Mouse (Mus musculus) skeletal muscle tissue, postnatal 0 days (tissue): Measurements from ENCODE around the gene Gm7102. TPM values are rescaled to one million over a fixed set of nuclear protein-coding genes. Genes with fewer than 3 reads are reported as not detected.

ENCODE experiments used
- polyA plus RNA-seq: library from polyadenylated mRNA; unstranded; fragments of >200 nt; fragmentation: Nextera tagmentation; extraction: Ambion mirVana; gene quantifications from 2 replicates; pipeline ENCODE4 v1.2.1, GENCODE M21; 2015

Gene Gm7102
- 0.13 and 0.16 TPM in 2 replicates for polyA plus RNA-seq

DNA sequence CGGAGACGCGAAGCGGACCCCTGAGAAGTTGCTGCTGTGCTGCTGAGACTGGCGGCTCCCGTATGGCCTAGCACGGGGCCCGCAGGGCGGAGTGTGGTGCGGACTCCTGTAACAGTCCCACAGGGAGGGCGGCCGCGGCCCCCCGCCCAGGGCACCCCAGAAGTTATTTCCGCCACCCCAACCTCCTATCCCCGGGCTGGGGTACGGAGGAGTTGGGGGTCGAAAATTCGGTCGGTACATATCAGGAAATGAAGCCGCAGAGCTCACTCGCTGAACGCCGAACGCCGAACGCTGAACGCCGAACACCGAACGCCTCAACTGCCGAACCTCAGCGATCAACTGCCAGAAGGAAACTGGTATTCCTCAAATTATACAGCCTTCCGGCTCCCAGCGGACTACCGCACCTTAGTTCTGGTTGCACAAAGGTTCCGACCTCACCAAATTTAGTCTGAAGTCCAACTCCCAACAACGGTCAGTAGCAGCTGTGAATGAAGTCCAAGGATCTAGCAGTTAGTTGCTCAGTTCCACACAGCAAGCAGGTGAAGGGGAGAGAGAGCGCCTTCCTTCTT is at the start of gene Gm7102:
Gm7102 (minus strand) TSS at position 554 of the 569 bp plus-strand sequence.

DNA sequence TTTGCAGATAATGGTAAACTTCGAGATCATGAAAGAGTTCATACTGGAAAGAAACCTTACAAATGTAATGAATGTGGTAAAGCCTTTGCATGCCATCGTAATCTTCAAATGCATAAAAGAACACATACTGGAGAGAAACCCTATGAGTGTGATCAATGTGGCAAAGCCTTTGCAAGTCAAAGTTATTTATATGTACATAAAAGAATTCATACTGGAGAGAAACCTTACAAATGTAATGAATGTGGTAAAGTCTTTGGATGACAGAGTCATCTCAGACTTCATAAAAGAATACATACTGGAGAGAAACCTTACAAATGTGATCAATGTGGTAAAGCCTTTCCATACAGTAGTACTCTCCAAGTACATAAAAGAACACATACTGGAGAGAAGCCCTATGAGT is 7.5 kb upstream of the Gm7102 start, which contains the start of gene Gm6020:
Gm6020 (plus strand) TSS at position 301 of the 400 bp plus-strand sequence.

DNA sequence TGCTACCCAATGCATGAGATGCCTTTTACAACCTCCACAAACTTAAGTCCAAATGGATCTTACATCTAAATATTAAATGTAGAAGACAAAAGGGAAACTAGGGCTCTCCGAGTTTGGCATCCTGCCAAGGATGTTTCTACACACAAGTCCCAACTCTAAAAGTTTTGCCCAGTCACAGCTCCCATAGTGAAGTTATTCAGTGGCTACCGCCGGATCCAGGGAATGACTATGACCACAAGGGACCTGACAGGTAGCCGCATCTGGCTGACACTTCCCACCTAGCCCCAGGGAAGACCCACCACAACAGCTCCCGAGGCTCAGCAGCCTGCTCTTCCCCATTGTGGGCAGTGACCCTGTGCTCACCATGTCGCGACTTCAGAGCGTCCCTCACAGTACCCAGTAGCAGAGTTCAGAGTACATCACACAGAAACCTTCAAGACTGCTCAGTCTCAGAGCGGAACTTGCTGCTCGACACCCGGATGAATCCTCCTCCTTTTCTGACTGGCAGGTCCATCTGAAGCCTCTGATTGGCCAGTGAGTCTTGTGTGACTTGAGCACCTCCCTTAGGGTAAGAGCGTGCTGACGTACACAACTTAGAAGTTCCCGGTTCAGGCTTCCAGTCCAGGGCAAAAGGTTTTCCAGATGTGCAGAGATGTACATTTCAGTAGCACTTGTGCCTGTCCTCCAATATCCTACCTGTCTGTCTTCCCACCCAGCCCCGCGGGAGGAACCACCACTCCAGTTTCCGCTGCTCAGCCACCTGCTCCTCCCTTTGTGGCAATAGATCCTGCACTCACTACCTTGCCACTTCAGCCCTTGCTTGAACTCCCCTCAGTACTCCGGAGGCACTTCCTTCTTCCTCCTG is 35.5 kb downstream of the Gm7102 start, which contains the start of gene Zfp950:
Zfp950 (minus strand) TSS at position 499 of the 865 bp plus-strand sequence.

Other genes starting within 250 kb of the Gm7102 start
- 12.4 and 12.6 TPM in 2 replicates for gene Zfp950, start 35.5 kb downstream of the Gm7102 start, polyA plus RNA-seq
- gene Gm6020, start 7.6 kb upstream of the Gm7102 start, polyA plus RNA-seq = not detected in 2 replicates
- gene Csf2ra, start 52.1 kb upstream of the Gm7102 start, polyA plus RNA-seq = 10.5 and 11.2 TPM in 2 replicates
- not detected in 2 replicates for gene Gm21060, start 120.8 kb upstream of the Gm7102 start, polyA plus RNA-seq